Mouse (Mus musculus) heart, postnatal 36 days (tissue): ENCODE measurements around the gene Zfp358. TPM values are rescaled to one million over a fixed set of nuclear protein-coding genes. Genes with fewer than 3 reads are reported as not detected.

Experiments
- DNase-seq, 2 experiments: peaks; one replicate each; pipeline ENCODE4 v3.0.0; 2021 to 2022
- intact Hi-C: fragments of 180-260 bp; cut with DNase I; formaldehyde crosslinking; loops from one replicate; pipeline ENCODE4 v1.15.1; 2025
- total RNA-seq, 2 experiments: library from RNA; stranded (reverse); gene quantifications; 2 replicates each; pipeline ENCODE4 v1.2.3; 2021

The Zfp358 gene
- 10 to 100 TPM; 30.3 to 31.3 TPM for total RNA-seq

DNA sequence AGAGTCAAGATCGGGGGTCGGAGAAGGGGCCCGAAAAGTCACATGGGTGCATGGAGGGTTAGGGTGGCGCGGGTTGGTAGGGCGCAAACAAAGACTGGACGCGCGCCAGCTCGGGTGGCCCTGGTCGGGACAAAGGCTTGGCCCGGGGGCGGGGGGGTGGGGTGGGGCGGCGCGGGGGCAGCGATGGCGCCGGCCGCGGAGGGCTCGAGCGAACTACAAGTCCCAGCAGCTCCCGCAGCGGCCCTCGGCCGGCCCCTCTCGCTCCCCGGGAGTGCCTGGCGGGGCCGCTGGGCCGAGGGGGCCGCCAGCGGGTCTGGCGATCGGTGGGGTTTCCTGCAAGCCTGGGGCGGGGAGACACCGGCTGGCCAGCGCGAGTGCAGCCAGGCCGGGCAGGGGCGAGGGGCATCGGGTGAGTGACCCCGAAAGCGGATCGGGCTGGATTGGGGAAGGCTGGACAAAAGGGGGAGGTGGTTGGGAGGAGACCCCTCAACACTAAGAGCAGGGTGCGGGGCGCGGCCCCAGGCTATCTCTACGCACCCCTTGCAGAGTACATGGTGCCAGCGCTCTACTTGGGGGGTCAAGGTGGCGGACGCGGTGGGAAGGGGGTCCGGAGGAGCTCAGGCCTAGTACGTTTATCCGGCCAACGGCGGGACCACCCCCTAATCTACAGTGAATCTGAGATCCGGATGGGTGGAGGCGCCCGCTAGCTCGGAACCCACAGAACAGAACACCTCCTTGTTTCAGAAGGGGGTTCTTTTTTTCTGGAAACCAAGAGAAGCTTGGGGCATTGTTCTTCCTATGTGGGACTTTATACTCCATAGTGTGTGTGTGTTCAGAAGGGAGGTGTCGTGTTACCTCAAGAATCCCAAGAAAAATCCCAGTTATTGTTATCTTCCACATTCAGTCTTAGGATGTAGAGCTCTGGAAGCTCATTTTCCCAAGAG, at the start of gene Zfp358:
Zfp358 (plus strand) TSS at position 238 of the 944 bp plus-strand sequence.
- DNase-seq: peak; percentile 75 to 78
- intact Hi-C loops: loop anchor here (2.0 kb wide), 2 partner anchors 24 kb away; no protein-coding TSS in a partner anchor

DNA sequence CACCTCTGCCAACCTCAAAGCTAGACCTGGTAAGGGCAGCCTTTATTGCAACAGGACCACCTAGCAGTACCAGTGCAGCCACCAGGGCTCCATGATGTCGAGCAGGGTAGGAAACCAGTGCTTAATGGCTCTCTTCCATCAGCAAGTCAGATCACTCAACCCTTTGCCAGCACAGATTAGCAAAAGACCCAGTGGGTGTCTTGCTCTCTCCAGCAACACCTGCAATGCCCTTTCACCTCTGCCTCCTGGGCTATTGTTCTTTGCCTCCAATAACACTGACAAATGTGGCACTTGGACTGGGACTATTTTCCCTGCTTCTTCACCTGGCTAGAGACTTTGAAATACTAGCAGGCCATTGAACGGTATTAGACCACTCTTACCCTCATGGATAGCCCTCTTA, 43.7 kb upstream of the Zfp358 start:
- DNase-seq: no peak
- intact Hi-C loops: no loop called here

DNA sequence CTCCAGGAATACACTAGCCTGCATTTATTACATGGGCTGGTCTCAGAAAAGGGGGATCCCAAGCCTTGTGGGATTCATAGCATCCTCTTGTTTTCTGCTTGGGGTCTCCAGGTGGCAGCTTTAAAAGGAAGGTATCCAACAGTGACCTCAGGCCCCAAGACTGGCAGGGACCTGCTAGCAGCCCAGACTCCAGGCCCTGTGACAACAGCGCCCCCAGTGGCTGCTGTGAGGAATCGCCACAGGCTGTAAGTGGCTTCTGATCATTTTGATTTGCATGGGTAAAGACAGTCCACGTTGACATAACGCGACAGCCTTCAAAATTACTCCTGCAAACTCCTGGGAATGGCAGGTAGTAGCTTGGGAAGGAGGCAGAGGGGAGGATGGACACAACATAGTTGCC, 42.3 kb upstream of the Zfp358 start:
- DNase-seq: peak; percentile 57 to 67
- intact Hi-C loops: loop anchor here (10.0 kb wide), 1 partner anchor 96 kb away; the partner anchor contains the start of gene A430078G23Rik

DNA sequence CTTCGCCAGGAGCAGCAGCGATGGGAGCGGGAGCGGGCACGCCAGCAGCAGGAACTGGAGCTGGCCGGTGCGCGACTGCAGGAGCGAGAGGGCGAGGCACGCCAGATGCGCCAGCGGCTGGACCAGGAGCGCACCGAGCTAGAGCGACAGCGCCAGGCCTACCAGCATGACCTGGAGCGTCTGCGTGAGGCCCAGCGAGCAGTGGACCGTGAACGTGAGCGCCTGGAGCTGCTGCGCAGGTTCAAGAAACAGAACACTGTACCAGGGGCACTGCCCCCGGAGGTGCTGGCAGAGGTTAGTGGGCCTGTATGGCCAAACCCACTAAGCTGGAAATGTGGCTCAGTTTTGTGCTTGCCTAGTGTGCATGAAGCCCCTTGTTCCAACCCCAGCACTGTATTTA, 40.9 kb upstream of the Zfp358 start:
- DNase-seq: no peak
- intact Hi-C loops: loop anchor here (10.0 kb wide), 1 partner anchor 97 kb away; the partner anchor contains the start of gene A430078G23Rik

DNA sequence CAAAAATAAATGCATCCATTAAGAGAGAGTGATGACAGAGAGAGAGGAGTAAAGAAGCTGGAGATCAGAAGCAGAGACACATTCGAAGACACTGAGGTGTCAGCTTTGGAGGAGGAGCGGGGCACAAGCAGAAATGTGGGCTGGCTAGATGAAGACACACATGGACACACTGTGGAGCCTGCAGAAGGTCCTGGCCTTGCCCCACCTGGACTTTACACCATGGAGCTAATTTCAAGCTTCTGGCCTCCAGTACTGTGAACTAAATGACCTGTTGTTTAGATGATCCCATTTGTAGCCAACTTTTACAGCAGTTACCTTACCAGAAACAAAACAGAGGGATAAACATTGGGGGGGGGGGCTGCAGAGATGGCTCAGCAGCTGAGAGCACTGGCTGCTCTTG, 29.7 kb upstream of the Zfp358 start:
- no peak for DNase-seq
- intact Hi-C loops: loop anchor here (10.0 kb wide), 1 partner anchor 212 kb away; the partner anchor contains the start of genes Fcor and Trappc5

DNA sequence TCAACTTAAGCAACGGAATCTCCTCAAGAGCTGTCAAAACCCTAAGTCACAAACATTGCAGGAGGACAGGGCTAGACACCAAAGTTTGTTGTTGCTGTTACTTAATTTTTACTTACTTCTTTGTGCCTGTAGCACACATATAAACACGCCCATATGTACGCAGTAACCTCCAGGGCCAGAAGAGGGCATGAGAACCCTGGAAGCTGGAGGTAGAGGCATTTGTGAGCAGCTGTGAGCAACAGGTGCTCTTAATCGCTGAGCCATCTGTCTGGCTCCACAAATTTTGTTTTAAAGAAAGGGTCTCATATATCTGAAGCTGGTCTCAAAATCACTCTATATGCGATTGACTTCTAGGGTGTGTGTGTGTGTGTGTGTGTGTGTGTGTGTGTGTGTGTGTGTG, 28.6 kb upstream of the Zfp358 start:
- no peak for DNase-seq
- intact Hi-C loops: loop anchor here (10.0 kb wide), 1 partner anchor 210 kb away; the partner anchor contains the start of genes Fcor and Trappc5

DNA sequence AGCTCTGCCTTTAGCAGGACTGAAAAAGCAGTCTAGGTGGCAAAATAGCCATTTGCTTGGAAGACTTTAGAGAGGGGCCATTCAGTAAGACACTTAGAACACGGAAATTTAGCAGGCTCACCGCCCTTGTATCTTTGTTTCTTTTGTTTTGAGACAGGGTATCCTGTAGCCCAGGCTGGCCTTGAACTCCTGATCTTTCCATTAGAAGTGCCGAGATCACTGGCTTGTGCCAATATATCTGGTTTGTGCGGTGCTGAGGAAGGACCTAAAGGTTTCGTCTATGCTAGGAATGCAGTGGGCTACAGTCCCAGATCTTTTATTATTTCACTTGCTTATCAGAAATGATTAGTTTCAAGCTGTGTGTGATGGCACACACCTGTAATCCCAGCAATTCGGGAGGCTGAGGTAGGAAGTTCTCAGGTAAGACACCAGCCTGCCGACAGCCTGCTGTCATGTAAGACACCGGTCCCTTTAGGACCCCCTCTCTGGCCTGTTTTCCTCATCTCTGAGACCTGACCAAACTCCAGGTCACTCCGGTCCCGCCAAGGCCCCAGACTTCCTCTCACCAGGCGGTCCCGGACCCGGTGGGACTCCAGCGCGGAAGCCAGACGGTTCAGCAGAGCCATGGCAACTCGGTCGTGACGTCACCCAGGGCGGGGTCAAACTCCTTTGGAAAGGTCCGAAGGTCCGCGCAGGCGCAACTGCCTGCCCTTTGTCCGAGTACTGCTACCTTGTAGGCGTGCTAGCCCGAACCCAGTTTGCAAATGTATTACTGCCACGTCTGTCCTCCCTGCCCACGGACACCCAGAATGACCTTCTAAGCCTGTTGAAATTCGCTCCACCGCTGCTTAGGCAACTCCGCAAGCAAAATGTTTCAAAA, 25.7 kb upstream of the Zfp358 start, which contains the start of gene Pex11g:
Pex11g (minus strand) TSS at position 675 of the 880 bp plus-strand sequence.
- intact Hi-C loops: loop anchor here (2.0 to 10.0 kb wide), 2 partner anchors 50 to 208 kb away; partner anchors contain the start of genes Fcor and Trappc5
- DNase-seq: peak; percentile 97 to 99

GRCm38 (mm10) chr8:3467886-3468545, 24.9 kb upstream of the Zfp358 start:
- intact Hi-C loops: loop anchor here (2.0 to 10.0 kb wide), 3 partner anchors 25 to 207 kb away; partner anchors contain the start of genes Fcor, Trappc5 and Zfp358
- no peak for DNase-seq

DNA sequence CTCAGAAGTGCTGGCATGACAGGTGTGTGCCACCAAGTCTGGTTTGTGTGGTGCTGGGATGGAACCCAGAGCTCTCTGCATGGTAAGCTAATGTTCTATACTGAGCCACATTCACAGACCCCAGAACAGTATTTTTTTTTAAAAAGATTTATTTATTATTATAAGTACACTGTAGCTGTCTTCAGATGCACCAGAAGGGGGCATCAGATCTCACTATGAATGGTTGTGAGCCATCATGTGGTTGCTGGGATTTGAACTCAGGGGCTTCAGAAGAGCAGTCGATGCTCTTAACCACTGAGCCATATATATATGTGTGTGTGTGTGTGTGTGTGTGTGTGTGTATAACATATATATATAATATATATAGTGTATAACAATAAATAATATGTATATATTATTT, 24.1 kb upstream of the Zfp358 start:
- DNase-seq: no peak
- intact Hi-C loops: loop anchor here (2.0 to 10.0 kb wide), 2 partner anchors 24 to 206 kb away; partner anchors contain the start of genes Fcor, Trappc5 and Zfp358

DNA sequence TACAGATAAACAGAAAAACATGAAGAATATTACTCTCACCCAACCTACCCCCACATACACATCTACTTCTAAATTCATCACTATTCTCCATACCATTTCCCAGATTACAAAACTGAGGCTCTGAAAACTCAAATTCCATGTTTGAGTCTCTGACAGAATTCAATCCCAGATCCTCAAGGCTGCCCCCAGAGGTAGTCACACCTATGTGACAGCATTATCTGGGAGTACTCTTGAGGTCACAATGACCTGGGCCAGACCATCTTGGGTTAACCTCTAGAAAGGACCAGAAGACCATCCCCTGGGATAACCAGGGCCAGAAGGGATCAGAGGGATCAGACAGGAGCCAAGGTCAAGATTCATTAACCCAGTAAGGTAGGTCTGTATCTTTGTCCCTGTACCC, 22.4 kb upstream of the Zfp358 start, which contains the start of gene Tex45:
Tex45 (plus strand) TSS at position 301 of the 400 bp plus-strand sequence.
- intact Hi-C loops: no loop called here

DNA sequence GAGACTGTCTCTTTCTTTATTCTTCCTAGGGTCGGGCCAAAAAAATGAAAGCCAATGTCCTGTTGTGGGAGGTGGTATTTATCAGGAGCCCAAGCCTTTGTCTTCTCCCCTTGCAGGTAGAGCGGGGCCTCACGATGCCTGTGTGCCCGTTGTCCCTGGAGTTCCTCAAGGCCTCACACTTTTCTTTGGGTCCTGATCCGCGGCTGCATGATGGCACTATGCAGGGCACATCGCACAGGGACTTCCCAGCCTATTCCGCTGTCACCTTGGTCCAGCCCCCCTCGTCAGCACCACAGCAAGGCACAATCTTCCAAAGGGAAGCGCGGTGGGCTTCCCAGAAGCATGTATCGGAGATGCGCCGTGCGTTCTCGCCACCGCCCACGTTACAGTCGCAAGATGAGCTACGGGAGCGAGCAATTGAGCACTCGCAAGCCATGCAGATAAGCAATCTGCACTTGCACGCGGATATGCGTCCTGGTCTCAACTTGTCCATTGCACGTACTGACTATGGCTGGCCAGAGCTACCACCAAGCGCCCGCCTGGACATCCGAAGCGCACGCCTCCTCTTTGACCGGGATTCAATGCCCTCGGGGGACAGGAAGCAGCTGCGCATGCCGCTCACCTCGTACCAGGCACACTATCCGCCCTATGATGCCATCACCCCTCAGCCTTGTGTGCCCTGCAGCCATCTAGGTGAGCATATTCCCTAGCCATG, 17.1 kb upstream of the Zfp358 start:
- DNase-seq: no peak
- intact Hi-C loops: no loop called here

More for the DNA sequence above, 22.4 kb upstream of the Zfp358 start, which contains the start of gene Tex45:
- DNase-seq: no peak

DNA sequence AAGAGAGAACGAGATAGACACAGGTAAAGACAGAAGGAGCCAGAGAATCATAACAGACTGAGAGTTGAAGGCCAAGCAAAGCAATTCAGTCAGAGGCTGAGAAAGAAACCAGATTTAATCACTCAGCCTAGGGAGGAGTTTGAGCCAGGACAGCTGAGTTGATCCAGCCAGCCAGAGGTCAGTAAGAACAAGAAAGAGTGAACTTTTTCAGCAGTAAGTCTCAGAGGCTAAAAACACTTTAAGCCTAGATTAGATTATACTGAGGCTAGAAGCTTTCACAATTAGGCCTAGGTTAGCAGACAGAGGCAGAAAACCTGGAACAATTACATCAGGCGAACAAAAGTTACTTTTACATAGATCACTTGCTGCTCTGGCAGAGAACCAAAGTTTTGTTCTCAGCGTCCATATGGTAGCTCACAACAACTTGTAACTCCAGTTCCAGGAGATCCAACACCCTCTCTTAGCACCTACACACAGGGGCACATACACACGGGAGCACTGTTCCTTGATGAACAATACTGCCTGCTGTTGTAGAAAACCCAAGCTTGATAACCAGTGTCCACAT, 12.6 kb upstream of the Zfp358 start:
- intact Hi-C loops: no loop called here
- DNase-seq: no peak

- no peak for DNase-seq
- intact Hi-C loops: no loop called here
These were observed 11.3 kb upstream of the Zfp358 start for GRCm38 (mm10) chr8:3481605-3482004.

- no peak for DNase-seq
- intact Hi-C loops: no loop called here
These were observed 10.6 kb upstream of the Zfp358 start for GRCm38 (mm10) chr8:3482240-3482740.

- no peak for DNase-seq
- intact Hi-C loops: no loop called here
These were observed 9.4 kb upstream of the Zfp358 start for GRCm38 (mm10) chr8:3483546-3483945.

DNA sequence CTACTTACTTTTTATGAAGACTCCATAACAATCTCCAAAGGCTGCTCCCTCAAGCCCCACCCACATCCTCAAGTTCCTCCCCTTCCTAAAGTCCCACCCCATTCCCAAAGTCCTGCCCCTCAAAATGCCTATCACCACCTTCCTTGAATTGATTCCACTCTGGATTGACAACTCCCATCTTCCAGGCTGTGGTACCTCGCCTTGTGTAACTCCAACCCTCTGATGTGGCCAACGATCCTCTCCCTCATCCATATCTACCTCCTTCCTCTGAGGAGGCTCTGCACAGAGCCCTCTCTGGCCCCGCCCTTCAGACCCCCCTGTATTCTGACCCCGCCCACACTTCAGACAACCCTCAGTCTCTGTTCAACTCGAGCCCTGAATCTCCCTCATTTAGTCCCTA, 7.7 kb upstream of the Zfp358 start:
- no peak for DNase-seq
- intact Hi-C loops: no loop called here

- no peak for DNase-seq
- intact Hi-C loops: loop anchor here (2.0 kb wide), 2 partner anchors 23 to 25 kb away; no protein-coding TSS in a partner anchor
These were observed 889 bp downstream of the Zfp358 start for GRCm38 (mm10) chr8:3493845-3494208.

DNA sequence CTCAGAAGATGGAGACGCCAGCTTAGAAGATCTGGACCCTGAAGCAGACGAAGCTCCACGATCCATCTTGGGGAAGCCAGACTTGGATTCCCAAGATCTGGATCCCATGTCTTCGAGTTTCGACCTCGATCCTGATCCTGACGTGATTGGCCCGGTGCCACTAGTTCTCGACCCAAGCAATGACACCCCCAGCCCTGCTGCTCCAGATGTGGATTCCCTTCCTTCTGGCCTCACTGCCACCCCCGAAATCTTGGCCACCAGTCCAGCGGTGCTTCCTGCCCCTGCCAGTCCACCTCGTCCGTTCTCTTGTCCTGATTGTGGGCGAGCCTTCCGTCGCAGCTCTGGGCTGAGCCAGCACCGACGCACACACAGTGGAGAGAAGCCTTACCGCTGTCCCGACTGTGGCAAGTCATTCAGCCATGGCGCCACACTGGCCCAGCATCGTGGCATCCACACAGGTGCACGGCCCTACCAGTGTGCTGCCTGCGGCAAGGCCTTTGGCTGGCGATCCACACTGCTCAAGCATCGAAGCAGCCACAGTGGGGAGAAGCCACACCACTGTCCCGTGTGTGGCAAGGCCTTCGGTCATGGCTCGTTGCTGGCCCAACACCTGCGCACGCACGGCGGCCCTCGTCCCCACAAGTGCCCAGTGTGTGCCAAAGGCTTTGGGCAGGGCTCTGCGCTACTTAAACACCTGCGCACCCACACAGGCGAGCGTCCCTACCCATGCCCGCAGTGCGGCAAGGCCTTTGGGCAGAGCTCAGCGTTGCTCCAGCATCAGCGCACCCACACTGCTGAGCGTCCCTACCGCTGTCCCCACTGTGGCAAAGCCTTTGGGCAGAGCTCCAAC, 2.9 kb downstream of the Zfp358 start:
- no peak for DNase-seq
- intact Hi-C loops: no loop called here
